Mouse (Mus musculus) thymus, adult 2 months (tissue): ENCODE data around the gene Vwa3a. TPM values are rescaled to one million over a fixed set of nuclear protein-coding genes. Genes with fewer than 3 reads are reported as not detected.

Experiments used
- DNase-seq: peaks from one replicate; pipeline ENCODE4 v3.0.0; 2021
- H3K27ac ChIP-seq: fragments of 200-500 bp; 2 replicates; pipeline ENCODE4 v1.5.1; 2012; ENCODE audit warnings: low read length, control low read depth; ENCODE audit not compliant: control insufficient read depth, insufficient read depth
- H3K27me3 ChIP-seq: fragments of 200-500 bp; 2 replicates; pipeline ENCODE4 v1.6.1; 2012; ENCODE audit warnings: mild to moderate bottlenecking, low read length, moderate library complexity, mixed read lengths; ENCODE audit not compliant: control insufficient read depth, insufficient read depth
- H3K36me3 ChIP-seq: fragments of 200-500 bp; 2 replicates; pipeline ENCODE4 v1.6.1; 2012; ENCODE audit warnings: mild to moderate bottlenecking, low read length, moderate library complexity; ENCODE audit not compliant: control insufficient read depth, insufficient read depth
- H3K4me1 ChIP-seq: fragments of 200-500 bp; replicated peaks from 2 replicates; pipeline ENCODE4 v1.6.1; 2012; ENCODE audit warnings: low read length; ENCODE audit not compliant: control insufficient read depth, insufficient read depth
- H3K4me3 ChIP-seq: fragments of 200-500 bp; 2 replicates; pipeline ENCODE4 v1.5.1; 2012; ENCODE audit warnings: mild to moderate bottlenecking, low read length, control low read depth, moderate library complexity; ENCODE audit not compliant: control insufficient read depth, insufficient read depth
- CTCF ChIP-seq: fragments of 200-500 bp; IDR thresholded peaks from 2 replicates; pipeline ENCODE4 v1.5.1; 2012; ENCODE audit warnings: mild to moderate bottlenecking, control low read depth, low read length, moderate library complexity, borderline replicate concordance; ENCODE audit not compliant: control insufficient read depth, poor library complexity, insufficient read depth; ENCODE audit errors: extremely low read depth
- POLR2A ChIP-seq: fragments of 200-500 bp; IDR thresholded peaks from 2 replicates; pipeline ENCODE4 v1.6.1; 2012; ENCODE audit warnings: mild to moderate bottlenecking, low read length, control low read depth, moderate library complexity; ENCODE audit not compliant: control insufficient read depth, poor library complexity, insufficient read depth; ENCODE audit errors: extremely low read depth
- WGBS: fragments of 180-500 bp; shearing (Covaris S2); methylation state at CpG from one replicate; pipeline ENCODE4 v1.1.7; 2018; 5-methylcytosine and 5-hydroxymethylcytosine counted together
- polyA plus RNA-seq: library from polyadenylated mRNA; depleted of rRNA; stranded (reverse); fragments of >200 nt; gene quantifications from 2 replicates; pipeline ENCODE4 v1.2.3, GENCODE M21; 2012

The Vwa3a gene
- polyA plus RNA-seq, 1 experiment: 0.70 TPM

GRCm38 (mm10) chr7:120722063-120722462, 17.1 kb upstream of the Vwa3a start:
- TF ChIP-seq POLR2A (no peak), CTCF (no peak)
- no peaks in the 10 kb centered on the region for H3K27me3 ChIP-seq
- H3K36me3 ChIP-seq: no peaks in the 10 kb centered on the region
- no peak overlapping the region for H3K4me3 ChIP-seq
- peaks cover 10% of the 10 kb centered on the region for H3K4me1 ChIP-seq
- no peak for DNase-seq
- WGBS: 76% methylated on average over 4 of the region's 4 CpGs
- no peak overlapping the region for H3K27ac ChIP-seq

DNA sequence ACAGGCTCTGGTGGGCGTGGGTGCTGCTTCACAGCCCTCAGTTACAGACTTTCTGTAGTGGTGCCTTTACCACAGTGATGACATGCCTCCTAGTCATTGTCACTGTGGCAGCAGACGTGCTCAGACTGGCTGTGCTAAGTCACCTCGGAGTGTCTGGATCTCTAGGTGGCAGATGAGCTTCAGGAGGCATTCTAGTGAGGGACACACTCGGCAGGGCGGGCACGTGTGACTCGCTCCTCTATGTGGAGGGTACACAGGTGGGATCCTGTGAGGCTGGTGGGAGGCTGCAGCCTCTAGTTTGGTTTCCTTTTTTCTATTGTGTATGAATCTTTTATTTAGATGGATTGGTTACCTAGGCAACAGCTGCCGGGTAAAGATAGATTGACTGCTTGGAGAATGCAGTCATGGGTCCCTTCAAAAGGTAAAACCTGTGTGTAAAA, 16.3 kb upstream of the Vwa3a start:
- 87% methylated on average over 8 of the region's 8 CpGs for WGBS
- Histone ChIP-seq H3K27me3 (no peaks in the 10 kb centered on the region), H3K36me3 (no peaks in the 10 kb centered on the region), H3K27ac (no peak overlapping the region), H3K4me1 (peaks cover 10% of the 10 kb centered on the region), H3K4me3 (no peak overlapping the region)
- TF ChIP-seq POLR2A (no peak), CTCF (no peak)
- no peak for DNase-seq

DNA sequence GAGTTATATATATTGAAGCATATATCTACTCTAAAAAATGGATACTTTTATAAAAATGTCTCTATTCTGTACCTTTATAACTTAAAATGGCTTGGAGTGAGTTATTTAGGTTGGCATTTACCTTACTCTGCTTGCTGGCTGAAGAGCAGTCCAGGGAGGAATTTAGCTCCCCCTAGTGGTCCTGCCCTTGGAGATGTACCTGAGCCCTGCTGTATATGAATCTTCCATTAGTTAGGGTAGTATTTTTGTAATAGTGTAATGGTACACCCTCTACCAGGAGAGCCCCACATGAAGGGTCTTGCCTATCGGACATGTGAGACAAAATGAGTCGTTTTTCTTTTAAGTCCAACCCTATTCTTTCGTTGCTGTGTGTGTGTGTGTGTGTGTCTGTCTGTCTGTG, 11.5 kb upstream of the Vwa3a start:
- WGBS: 88% methylated on average over 3 of the region's 3 CpGs
- Histone ChIP-seq H3K36me3 (0 out of 2 replicates have a peak, but pooled peaks cover 4% of the 10 kb centered on the region), H3K27ac (no peak overlapping the region), H3K4me3 (no peak overlapping the region), H3K4me1 (0 out of 2 replicates have a peak, but pooled peaks cover 2% of the 10 kb centered on the region), H3K27me3 (no peaks in the 10 kb centered on the region)
- no peak for TF ChIP-seq CTCF
- DNase-seq: peak; percentile 60

- 0 out of 2 replicates have a peak, but pooled peaks cover 4% of the 10 kb centered on the region for H3K36me3 ChIP-seq
Observed at GRCm38 (mm10) chr7:120729635-120730034, 9.5 kb upstream of the Vwa3a start.

DNA sequence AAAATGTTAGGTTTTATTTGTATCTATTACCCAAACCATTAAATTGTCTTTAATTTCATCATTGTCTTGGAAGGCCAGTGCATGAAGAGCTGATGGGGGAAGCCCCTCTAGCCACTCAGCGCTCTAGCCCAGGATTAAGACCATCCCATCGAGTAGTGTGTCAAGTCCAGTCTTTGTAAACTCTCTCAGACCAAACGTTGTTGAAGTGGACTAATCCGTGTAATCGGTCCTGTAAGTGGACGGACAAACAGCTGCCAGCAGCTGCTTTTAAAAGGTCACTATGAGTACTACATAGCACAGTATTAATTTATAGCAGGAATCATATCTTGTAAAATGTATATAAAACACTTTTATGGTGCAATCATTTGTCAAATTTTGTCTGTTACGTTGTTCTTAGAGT, 6.2 kb upstream of the Vwa3a start:
- Histone ChIP-seq H3K4me3 (no peak overlapping the region), H3K4me1 (no peaks in the 10 kb centered on the region), H3K27ac (no peak overlapping the region), H3K27me3 (no peaks in the 10 kb centered on the region), H3K36me3 (0 out of 2 replicates have a peak, but pooled peaks cover 4% of the 10 kb centered on the region)
- 95% methylated on average over 7 of the region's 7 CpGs for WGBS
- no peak for TF ChIP-seq CTCF
- no peak for TF ChIP-seq POLR2A
- DNase-seq: no peak

More at GRCm38 (mm10) chr7:120729635-120730034, 9.5 kb upstream of the Vwa3a start:
- H3K27ac ChIP-seq: no peak overlapping the region
- no peaks in the 10 kb centered on the region for H3K27me3 ChIP-seq
- H3K4me1 ChIP-seq: no peaks in the 10 kb centered on the region
- no peak for DNase-seq
- TF ChIP-seq CTCF: no peak
- TF ChIP-seq POLR2A: no peak
- WGBS: 13% methylated on average over 5 of the region's 5 CpGs
- H3K4me3 ChIP-seq: no peak overlapping the region

- Histone ChIP-seq H3K27ac (no peak overlapping the region), H3K27me3 (no peaks in the 10 kb centered on the region), H3K4me3 (no peak overlapping the region), H3K36me3 (no peaks in the 10 kb centered on the region), H3K4me1 (no peaks in the 10 kb centered on the region)
- TF ChIP-seq CTCF: no peak
- TF ChIP-seq POLR2A: no peak
- no peak for DNase-seq
- WGBS: 61% methylated on average over 5 of the region's 5 CpGs
Observed at GRCm38 (mm10) chr7:120739558-120740101, 512 bp downstream of the Vwa3a start.
